Mouse (Mus musculus): ENCODE measurements at regions not wholly inside any gene's neighbourhood (a gene's known extent, or its start where the extent isn't known, plus 50 kb on each side); places are given as distances from the start of the nearest gene placed in this dataset.

- H3K27me3 ChIP-seq (ENCODE audit: control insufficient read depth, insufficient read depth, low read length, poor library complexity, severe bottlenecking) = no peaks in the 10 kb centered on the region
- no peaks in the 10 kb centered on the region for H3K9me3 ChIP-seq (replicated peaks; ENCODE audit: control insufficient read depth, insufficient read depth, low read length, poor library complexity, severe bottlenecking)
- no peak overlapping the region for H3K27ac ChIP-seq (ENCODE audit: insufficient read depth, low read length)
- no peaks in the 10 kb centered on the region for H3K4me1 ChIP-seq (ENCODE audit: control insufficient read depth, insufficient read depth, low read length)
- H3K9ac ChIP-seq (ENCODE audit: low read depth, poor library complexity, severe bottlenecking) = no peak overlapping the region
- no peak overlapping the region for H3K4me3 ChIP-seq (ENCODE audit: low read depth, low read length)
- no peaks in the 10 kb centered on the region for H3K36me3 ChIP-seq (ENCODE audit: control insufficient read depth, insufficient read depth, low read length, poor library complexity, severe bottlenecking)
- TF ChIP-seq EP300 (IDR thresholded peaks at IDR 0.05; ENCODE audit: insufficient read depth, low read depth, low read length) = no peak
- no peak for TF ChIP-seq POLR2A (IDR thresholded peaks at IDR 0.05; ENCODE audit: insufficient read depth, low read length)
- no peak for TF ChIP-seq CTCF (IDR thresholded peaks at IDR 0.05; ENCODE audit: low read depth, low read length)
These were observed 105.8 kb upstream of the Dyrk2 start for GRCm38 (mm10) chr10:118975772-118976171.

GRCm38 (mm10) chr10:118973324-118973723 lies 103.3 kb upstream of the Dyrk2 start:
- H3K4me1 ChIP-seq (ENCODE audit: control insufficient read depth, insufficient read depth, low read length) = no peaks in the 10 kb centered on the region

GRCm38 (mm10) chr10:118972626-118973025 lies 102.6 kb upstream of the Dyrk2 start:
- Histone ChIP-seq H3K27me3 (ENCODE audit: control insufficient read depth, insufficient read depth, low read length, poor library complexity, severe bottlenecking) (no peaks in the 10 kb centered on the region; the same call in 1 of the 2 replicates), H3K9me3 (replicated peaks; ENCODE audit: control insufficient read depth, insufficient read depth, low read length, poor library complexity, severe bottlenecking) (no peaks in the 10 kb centered on the region), H3K4me1 (ENCODE audit: control insufficient read depth, insufficient read depth, low read length) (no peaks in the 10 kb centered on the region), H3K27ac (ENCODE audit: insufficient read depth, low read length) (no peak overlapping the region), H3K4me3 (ENCODE audit: low read depth, low read length) (no peak overlapping the region), H3K36me3 (ENCODE audit: control insufficient read depth, insufficient read depth, low read length, poor library complexity, severe bottlenecking) (no peaks in the 10 kb centered on the region), H3K9ac (ENCODE audit: low read depth, poor library complexity, severe bottlenecking) (no peak overlapping the region)
- TF ChIP-seq CTCF (IDR thresholded peaks at IDR 0.05; ENCODE audit: low read depth, low read length) = no peak
- TF ChIP-seq EP300 (IDR thresholded peaks at IDR 0.05; ENCODE audit: insufficient read depth, low read depth, low read length) = no peak

More at GRCm38 (mm10) chr10:118973324-118973723, 103.3 kb upstream of the Dyrk2 start:
- TF ChIP-seq EP300 (IDR thresholded peaks at IDR 0.05; ENCODE audit: insufficient read depth, low read depth, low read length) = no peak
- TF ChIP-seq POLR2A (IDR thresholded peaks at IDR 0.05; ENCODE audit: insufficient read depth, low read length) = no peak
- TF ChIP-seq CTCF (IDR thresholded peaks at IDR 0.05; ENCODE audit: low read depth, low read length) = no peak
- no peak overlapping the region for H3K9ac ChIP-seq (ENCODE audit: low read depth, poor library complexity, severe bottlenecking)
- no peak overlapping the region for H3K27ac ChIP-seq (ENCODE audit: insufficient read depth, low read length)
- no peaks in the 10 kb centered on the region for H3K36me3 ChIP-seq (ENCODE audit: control insufficient read depth, insufficient read depth, low read length, poor library complexity, severe bottlenecking)
- H3K27me3 ChIP-seq (ENCODE audit: control insufficient read depth, insufficient read depth, low read length, poor library complexity, severe bottlenecking) = no peaks in the 10 kb centered on the region; the same call in 1 of the 2 replicates
- H3K9me3 ChIP-seq (replicated peaks; ENCODE audit: control insufficient read depth, insufficient read depth, low read length, poor library complexity, severe bottlenecking) = no peaks in the 10 kb centered on the region
- no peak overlapping the region for H3K4me3 ChIP-seq (ENCODE audit: low read depth, low read length)

- no peaks in the 10 kb centered on the region for H3K4me1 ChIP-seq (ENCODE audit: control insufficient read depth, insufficient read depth, low read length)
- no peak overlapping the region for H3K27ac ChIP-seq (ENCODE audit: insufficient read depth, low read length)
- TF ChIP-seq POLR2A (IDR thresholded peaks at IDR 0.05; ENCODE audit: insufficient read depth, low read length) = no peak
- H3K9me3 ChIP-seq (replicated peaks; ENCODE audit: control insufficient read depth, insufficient read depth, low read length, poor library complexity, severe bottlenecking) = no peaks in the 10 kb centered on the region
- H3K4me3 ChIP-seq (ENCODE audit: low read depth, low read length) = no peak overlapping the region
- H3K9ac ChIP-seq (ENCODE audit: low read depth, poor library complexity, severe bottlenecking) = no peak overlapping the region
- H3K27me3 ChIP-seq (ENCODE audit: control insufficient read depth, insufficient read depth, low read length, poor library complexity, severe bottlenecking) = no peaks in the 10 kb centered on the region; the same call in 1 of the 2 replicates
- H3K36me3 ChIP-seq (ENCODE audit: control insufficient read depth, insufficient read depth, low read length, poor library complexity, severe bottlenecking) = no peaks in the 10 kb centered on the region
These were observed 100.6 kb upstream of the Dyrk2 start for GRCm38 (mm10) chr10:118970457-118971175.

GRCm38 (mm10) chr10:118961713-118962181 lies 91.7 kb upstream of the Dyrk2 start:
- TF ChIP-seq EP300 (IDR thresholded peaks at IDR 0.05; ENCODE audit: insufficient read depth, low read depth, low read length) (no peak), CTCF (IDR thresholded peaks at IDR 0.05; ENCODE audit: low read depth, low read length) (no peak), POLR2A (IDR thresholded peaks at IDR 0.05; ENCODE audit: insufficient read depth, low read length) (no peak)
- Histone ChIP-seq H3K9me3 (replicated peaks; ENCODE audit: control insufficient read depth, insufficient read depth, low read length, poor library complexity, severe bottlenecking) (no peaks in the 10 kb centered on the region), H3K9ac (ENCODE audit: low read depth, poor library complexity, severe bottlenecking) (no peak overlapping the region), H3K36me3 (ENCODE audit: control insufficient read depth, insufficient read depth, low read length, poor library complexity, severe bottlenecking) (no peaks in the 10 kb centered on the region), H3K27me3 (ENCODE audit: control insufficient read depth, insufficient read depth, low read length, poor library complexity, severe bottlenecking) (no peaks in the 10 kb centered on the region), H3K27ac (ENCODE audit: insufficient read depth, low read length) (no peak overlapping the region), H3K4me1 (ENCODE audit: control insufficient read depth, insufficient read depth, low read length) (no peaks in the 10 kb centered on the region), H3K4me3 (ENCODE audit: low read depth, low read length) (no peak overlapping the region)

- no peaks in the 10 kb centered on the region for H3K27me3 ChIP-seq (ENCODE audit: control insufficient read depth, insufficient read depth, low read length, poor library complexity, severe bottlenecking)
- no peaks in the 10 kb centered on the region for H3K4me1 ChIP-seq (ENCODE audit: control insufficient read depth, insufficient read depth, low read length)
- no peak overlapping the region for H3K27ac ChIP-seq (ENCODE audit: insufficient read depth, low read length)
- H3K9me3 ChIP-seq (replicated peaks; ENCODE audit: control insufficient read depth, insufficient read depth, low read length, poor library complexity, severe bottlenecking) = no peaks in the 10 kb centered on the region
- no peaks in the 10 kb centered on the region for H3K36me3 ChIP-seq (ENCODE audit: control insufficient read depth, insufficient read depth, low read length, poor library complexity, severe bottlenecking)
- H3K4me3 ChIP-seq (ENCODE audit: low read depth, low read length) = no peak overlapping the region
- TF ChIP-seq EP300 (IDR thresholded peaks at IDR 0.05; ENCODE audit: insufficient read depth, low read depth, low read length) = no peak
- TF ChIP-seq CTCF (IDR thresholded peaks at IDR 0.05; ENCODE audit: low read depth, low read length) = no peak
- no peak for TF ChIP-seq POLR2A (IDR thresholded peaks at IDR 0.05; ENCODE audit: insufficient read depth, low read length)
- H3K9ac ChIP-seq (ENCODE audit: low read depth, poor library complexity, severe bottlenecking) = no peak overlapping the region
These were observed 90.1 kb upstream of the Dyrk2 start for GRCm38 (mm10) chr10:118960076-118960475.
